9 mouse cellular contexts compared by ENCODE assay signal in genomic region chr8:80482822-80483774, GRCm38 (mm10). TPM values are rescaled to one million over a fixed set of nuclear protein-coding genes. Genes with fewer than 3 reads are reported as not detected.
DNase-seq lines count a peak whose midpoint lies in the region; ATAC-seq and TF ChIP-seq lines count a peak whose summit lies in the region.
"Had no signal": no experiment of that assay in that cellular context is flagged by ENCODE, and none has a peak within 500 bp of the region (broad histone marks: within the 10 kb centered on the region; RNA-seq: fewer than 3 reads in every experiment).

No protein-coding gene starts in this region.

- H3K27me3 ChIP-seq in hindbrain, embryonic 11.5 days (ENCODE audit: control insufficient read depth, insufficient read depth, low read length), result no peaks in the 10 kb centered on the region
- no peaks in the 10 kb centered on the region for H3K27me3 ChIP-seq in limb, embryonic 14.5 days (ENCODE audit: control insufficient read depth, insufficient read depth, low read length)
- H3K27me3 ChIP-seq: liver, embryonic 13.5 days had no signal

- no peak for ATAC-seq in hindbrain, embryonic 11.5 days (ENCODE audit: low FRiP score)
- ATAC-seq in limb, embryonic 14.5 days (ENCODE audit: low FRiP score, low read depth), result no peak
- ATAC-seq in granulocyte monocyte progenitor cell, adult 5-6 weeks (replicated peaks; ENCODE audit: poor library complexity, severe bottlenecking), result no peak

- H3K9me3 ChIP-seq in hindbrain, embryonic 11.5 days (ENCODE audit: control insufficient read depth, low read length), result no peaks in the 10 kb centered on the region
- H3K9me3 ChIP-seq in limb, embryonic 14.5 days (ENCODE audit: control insufficient read depth, low read length), result no peaks in the 10 kb centered on the region
- H3K9me3 ChIP-seq: liver, embryonic 13.5 days had no signal

- WGBS in hindbrain, embryonic 11.5 days, result 41% methylated on average over 16 of the region's 16 CpGs
- WGBS in limb, embryonic 14.5 days, result 23% methylated on average over 16 of the region's 16 CpGs

- no peak overlapping the region for H3K27ac ChIP-seq in gastrocnemius, adult 2 months
- H3K27ac ChIP-seq in hindbrain, embryonic 11.5 days (ENCODE audit: low read depth, low read length), result no peak overlapping the region
- no peak overlapping the region for H3K27ac ChIP-seq in limb, embryonic 14.5 days (replicated peaks; ENCODE audit: low read depth, low read length)
- H3K27ac ChIP-seq: liver, embryonic 13.5 days had no signal

- H3K4me2 ChIP-seq in hindbrain, embryonic 11.5 days (replicated peaks; ENCODE audit: low read depth, low read length), result no peak overlapping the region
- peak overlapping the region; percentile 41 for H3K4me2 ChIP-seq in limb, embryonic 14.5 days (replicated peaks; ENCODE audit: low read depth, low read length, severe bottlenecking)
- H3K4me2 ChIP-seq: liver, embryonic 13.5 days had no signal

- H3K4me1 ChIP-seq in hindbrain, embryonic 11.5 days (replicated peaks; ENCODE audit: control insufficient read depth, insufficient read depth, low read length), result no peaks in the 10 kb centered on the region
- H3K4me1 ChIP-seq in limb, embryonic 14.5 days (ENCODE audit: control insufficient read depth, insufficient read depth, low read length), result no peaks in the 10 kb centered on the region
- H3K4me1 ChIP-seq: liver, embryonic 13.5 days had no signal

- H3K9ac ChIP-seq in hindbrain, embryonic 11.5 days (ENCODE audit: low read depth, low read length), result no peak overlapping the region
- H3K9ac ChIP-seq in limb, embryonic 14.5 days (ENCODE audit: low read depth, low read length, severe bottlenecking), result no peak overlapping the region
- H3K9ac ChIP-seq: liver, embryonic 13.5 days had no signal

- peak; percentile 53 for TF ChIP-seq CTCF in gastrocnemius, adult 2 months (IDR thresholded peaks at IDR 0.05)

- H3K4me3 ChIP-seq in gastrocnemius, adult 2 months, result peak overlapping the region; percentile 40
- H3K4me3 ChIP-seq in hindbrain, embryonic 11.5 days (ENCODE audit: low read depth, low read length), result no peak overlapping the region
- H3K4me3 ChIP-seq in limb, embryonic 14.5 days (replicated peaks; ENCODE audit: low read length), result peak overlapping the region; percentile 9
- H3K4me3 ChIP-seq: liver, embryonic 13.5 days had no signal

- TF ChIP-seq POLR2A in limb, embryonic 14.5 days (IDR thresholded peaks at IDR 0.05; ENCODE audit: borderline replicate concordance, extremely low read depth, insufficient read depth, insufficient read length), result no peak

- no peaks in the 10 kb centered on the region for H3K36me3 ChIP-seq in hindbrain, embryonic 11.5 days (ENCODE audit: control insufficient read depth, insufficient read depth, low read length)
- H3K36me3 ChIP-seq in limb, embryonic 14.5 days (ENCODE audit: control insufficient read depth, insufficient read depth, low read length), result no peaks in the 10 kb centered on the region
- H3K36me3 ChIP-seq: liver, embryonic 13.5 days had no signal

- intact Hi-C loops in gastrocnemius, adult 2 months (cut with DNase I), result loop anchor here (1.0 kb wide), 1 partner anchor 748 kb away; no protein-coding TSS in a partner anchor

- DNase-seq in gastrocnemius, adult 2 months, result no peak
- no peak for DNase-seq in gastrocnemius, adult 8-10 months (ENCODE audit: low spot score in 2 of 2)
- peak; percentile 37 for DNase-seq in A20 (ENCODE audit: low read depth, low spot score)
- DNase-seq in adrenal gland, postnatal 10 days, result peak; percentile 29
- DNase-seq in hindbrain, embryonic 11.5 days (ENCODE audit: low spot score), result peak; percentile 44
- peak; percentile 85 for DNase-seq in limb, embryonic 14.5 days (ENCODE audit: low spot score)
- peak; percentile 79 for DNase-seq in retina, embryonic 14.5 days (ENCODE audit: low spot score)
- DNase-seq: liver, embryonic 13.5 days had no signal

RNA-seq across cellular contexts. Expression of gene Gypa, which starts 10.5 kb away (rescaled TPM):
- not detected for total RNA-seq in gastrocnemius, adult 2 months (2021)
- total RNA-seq in gastrocnemius, adult 8-10 months (2022), result not detected
- total RNA-seq in adrenal gland, postnatal 10 days (2021), result 10 to 100 TPM in 1 of 2 experiments, 1 to 10 TPM in 1; 4.3 to 10.9 TPM
- polyA plus RNA-seq in hindbrain, embryonic 11.5 days (2014; fragmentation: Nextera tagmentation; extraction: Ambion mirVana), result 14.7 and 16.5 TPM in 2 replicates
- polyA plus RNA-seq in limb, embryonic 14.5 days (2012; rRNA removed), result 1.8 and 2.6 TPM in 2 replicates
- polyA plus RNA-seq in limb, embryonic 14.5 days (2014; fragmentation: Nextera tagmentation; extraction: Ambion mirVana), result 2.8 and 6.2 TPM in 2 replicates
- total RNA-seq in granulocyte monocyte progenitor cell, adult 5-6 weeks (2014; fragmentation: Nextera tagmentation), result not detected in 2 replicates
- 0.52 TPM in 1 of 2 replicates, not detected in the other for total RNA-seq in granulocyte monocyte progenitor cell, adult 5-6 weeks (2017)

Comparison
In these comparisons a context has a peak if more than half of its experiments do, and no peak if none do; other contexts are left out.
1. DNase-seq: peak in A20 (single experiment), adrenal gland, postnatal 10 days (single experiment), hindbrain, embryonic 11.5 days (single experiment), limb, embryonic 14.5 days (single experiment) and retina, embryonic 14.5 days (single experiment); none in gastrocnemius, adult 2 months (single experiment) and gastrocnemius, adult 8-10 months (0 of 2).